Mouse (Mus musculus) small intestine, adult 2 months (tissue): ENCODE measurements around the gene Dmc1.

Source experiments
- CTCF ChIP-seq: fragments of 200-500 bp; IDR thresholded peaks from 2 replicates; pipeline ENCODE4 v1.5.1; 2012; ENCODE audit warnings: low read depth, mild to moderate bottlenecking, control low read depth, inconsistent platforms, low read length, moderate library complexity, mixed read lengths; ENCODE audit not compliant: insufficient replicate concordance, insufficient read length; ENCODE audit errors: extremely low read depth
- POLR2A ChIP-seq: fragments of 200-500 bp; IDR thresholded peaks from 2 replicates; pipeline ENCODE4 v1.6.1; 2012; ENCODE audit warnings: low read depth, mild to moderate bottlenecking, control low read depth, inconsistent platforms, low read length, moderate library complexity

DNA sequence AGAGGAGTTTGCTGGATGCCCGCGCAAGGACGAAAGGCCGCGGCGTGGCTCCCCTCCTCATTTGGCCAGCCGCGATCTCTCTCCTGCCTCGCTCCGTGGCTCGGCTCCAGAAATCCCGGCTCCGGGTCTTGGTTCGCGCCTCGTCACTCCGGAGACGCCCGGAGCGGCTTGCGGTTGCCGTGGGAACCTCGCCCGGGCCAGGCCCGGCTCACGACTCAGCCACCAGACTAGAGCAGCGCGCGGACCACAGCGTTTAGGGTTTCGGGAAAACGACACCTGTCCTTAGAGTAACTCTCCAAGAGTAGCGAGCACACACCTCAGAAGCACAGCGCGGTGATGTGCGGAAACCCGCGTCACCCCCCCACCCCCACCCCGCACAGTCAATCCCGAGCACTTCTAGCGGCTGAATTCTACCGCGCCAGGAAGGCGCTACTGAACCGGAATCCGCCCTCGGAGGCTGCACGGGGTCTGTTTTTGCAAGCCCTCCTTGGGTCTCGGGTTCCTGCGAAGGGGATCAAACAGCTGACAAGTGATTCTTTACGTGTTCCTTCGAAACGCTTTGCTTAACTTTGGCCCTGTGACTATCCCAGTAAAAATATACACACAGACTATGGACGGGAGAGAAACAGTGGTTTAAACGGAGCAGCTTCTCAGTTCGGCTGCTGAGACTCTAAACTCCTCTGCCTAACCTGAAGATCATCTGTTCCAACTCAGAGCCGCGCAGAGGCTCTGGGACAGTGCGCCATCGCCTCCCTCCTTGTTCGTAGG, 93.2 kb downstream of the Dmc1 start:
- TF ChIP-seq POLR2A, result no peak
- TF ChIP-seq CTCF, result no peak
